Mouse (Mus musculus): ENCODE results near the gene Dnajb1.

- TF ChIP-seq CTCF (IDR thresholded peaks at IDR 0.05; ENCODE audit: low read depth) (no peak), EP300 (IDR thresholded peaks at IDR 0.05; ENCODE audit: low read depth) (peak; percentile 71; the same call in 1 of the 2 replicates)
These were observed 24.2 kb downstream of the Dnajb1 start for GRCm38 (mm10) chr8:83632083-83632707.
